Mouse (Mus musculus): ENCODE measurements at regions not wholly inside any gene's neighbourhood (a gene's known extent, or its start where the extent isn't known, plus 50 kb on each side); places are given as distances from the start of the nearest gene placed in this dataset.

GRCm38 (mm10) chr1:137839263-137839662 is 336.2 kb downstream of the Ptprc start:
- TF ChIP-seq CTCF (IDR thresholded peaks at IDR 0.05; ENCODE audit: low read depth) (no peak), EP300 (IDR thresholded peaks at IDR 0.05; ENCODE audit: low read depth) (no peak)
